Mouse (Mus musculus) kidney, embryonic 16.5 days (tissue): Measurements from ENCODE around the gene Slfn4. TPM values are rescaled to one million over a fixed set of nuclear protein-coding genes. Genes with fewer than 3 reads are reported as not detected.

Experiments
- polyA plus RNA-seq: library from polyadenylated mRNA; unstranded; fragments of >200 nt; fragmentation: Nextera tagmentation; extraction: Ambion mirVana; gene quantifications from 2 replicates; pipeline ENCODE4 v1.2.1, GENCODE M21; 2015

The Slfn4 gene
- polyA plus RNA-seq, 1 experiment from 2014 or later: 0.11 TPM

Other genes starting within 250 kb of the Slfn4 start
- gene Slfn5, start 223.8 kb upstream of the Slfn4 start, polyA plus RNA-seq: 7.8 and 9.6 TPM in 2 replicates
- gene Slfn9, start 183.4 kb upstream of the Slfn4 start, polyA plus RNA-seq: 18.1 and 18.2 TPM in 2 replicates
- 0.40 and 0.61 TPM in 2 replicates for gene Slfn8, start 154.4 kb upstream of the Slfn4 start, polyA plus RNA-seq
- 4.1 and 4.7 TPM in 2 replicates for gene Slfn2, start 110.1 kb upstream of the Slfn4 start, polyA plus RNA-seq
- 0.27 TPM in 2 replicates for gene Slfn1, start 58.3 kb upstream of the Slfn4 start, polyA plus RNA-seq
- 2.7 and 2.8 TPM in 2 replicates for gene Slfn3, start 16.1 kb downstream of the Slfn4 start, polyA plus RNA-seq
- gene Slfn14, start 111.5 kb downstream of the Slfn4 start, polyA plus RNA-seq: 0.25 and 0.42 TPM in 2 replicates
- 64.2 and 70.8 TPM in 2 replicates for gene Ap2b1, start 123.8 kb downstream of the Slfn4 start, polyA plus RNA-seq
- gene Pex12, start 127.4 kb downstream of the Slfn4 start, polyA plus RNA-seq: 14.0 and 15.2 TPM in 2 replicates
- gene Rasl10b, start 234.0 kb downstream of the Slfn4 start, polyA plus RNA-seq: 0.39 and 0.57 TPM in 2 replicates